Mouse (Mus musculus) lung, postnatal 0 days (tissue): ENCODE data around the gene Dbf4. TPM values are rescaled to one million over a fixed set of nuclear protein-coding genes. Genes with fewer than 3 reads are reported as not detected.

ENCODE experiments used
- ATAC-seq: fragments of 200-750 bp; cut with Nextera tagmentation; 2 replicates; pipeline ENCODE4 v1.8.0; 2017; ENCODE audit warnings: moderate library complexity
- DNase-seq: peaks from one replicate; pipeline ENCODE4 v3.0.0-alpha.2; 2016; ENCODE audit warnings: low spot score
- H3K27ac ChIP-seq: fragments of 300-500 bp; sonication (generic); 2 replicates; pipeline ENCODE4 v1.5.1; 2014; ENCODE audit warnings: antibody characterized with exemption, mild to moderate bottlenecking, low read length, mixed read lengths
- H3K27me3 ChIP-seq: fragments of 300-500 bp; sonication (generic); replicated peaks from 2 replicates; pipeline ENCODE4 v1.6.1; 2014; ENCODE audit warnings: low read length, mixed read lengths; ENCODE audit not compliant: insufficient read depth
- H3K36me3 ChIP-seq: fragments of 300-500 bp; sonication (generic); 2 replicates; pipeline ENCODE4 v1.6.1; 2014; ENCODE audit warnings: low read length, mixed read lengths; ENCODE audit not compliant: insufficient read depth
- H3K4me1 ChIP-seq: fragments of 300-500 bp; sonication (generic); 2 replicates; pipeline ENCODE4 v1.6.1; 2014; ENCODE audit warnings: antibody characterized with exemption, low read depth, low read length, mixed read lengths; ENCODE audit not compliant: insufficient read depth
- H3K4me2 ChIP-seq: fragments of 300-500 bp; sonication (generic); replicated peaks from 2 replicates; pipeline ENCODE4 v1.6.1; 2014; ENCODE audit warnings: low read depth, mild to moderate bottlenecking, low read length, moderate library complexity, mixed read lengths
- H3K4me3 ChIP-seq: fragments of 300-500 bp; sonication (generic); 2 replicates; pipeline ENCODE4 v1.5.1; 2014; ENCODE audit warnings: low read depth, low read length
- H3K9ac ChIP-seq: fragments of 300-500 bp; sonication (generic); replicated peaks from 2 replicates; pipeline ENCODE4 v1.6.1; 2014; ENCODE audit warnings: low read depth, mild to moderate bottlenecking
- H3K9me3 ChIP-seq: fragments of 300-500 bp; sonication (generic); 2 replicates; pipeline ENCODE4 v1.6.1; 2016; ENCODE audit warnings: low read length, mixed read lengths
- CTCF ChIP-seq: IDR thresholded peaks from 2 replicates; pipeline ENCODE4 v1.5.1; 2016; ENCODE audit warnings: antibody characterized with exemption, mild to moderate bottlenecking
- EP300 ChIP-seq: IDR thresholded peaks from 2 replicates; pipeline ENCODE4 v1.6.1; 2016; ENCODE audit warnings: antibody characterized with exemption, mild to moderate bottlenecking, control low read depth
- WGBS: fragments of 180-500 bp; shearing (Covaris S2); extraction: QIAGEN DNeasy Blood & Tissue Kit; methylation state at CpG from one replicate; pipeline ENCODE4 v1.1.7; 2014; 5-methylcytosine and 5-hydroxymethylcytosine counted together
- polyA plus RNA-seq: library from polyadenylated mRNA; unstranded; fragments of >200 nt; fragmentation: Nextera tagmentation; extraction: Ambion mirVana; gene quantifications from 2 replicates; pipeline ENCODE4 v1.2.1, GENCODE M21; 2015

Dbf4 gene
- 10.5 and 10.8 TPM in 2 replicates for polyA plus RNA-seq

DNA sequence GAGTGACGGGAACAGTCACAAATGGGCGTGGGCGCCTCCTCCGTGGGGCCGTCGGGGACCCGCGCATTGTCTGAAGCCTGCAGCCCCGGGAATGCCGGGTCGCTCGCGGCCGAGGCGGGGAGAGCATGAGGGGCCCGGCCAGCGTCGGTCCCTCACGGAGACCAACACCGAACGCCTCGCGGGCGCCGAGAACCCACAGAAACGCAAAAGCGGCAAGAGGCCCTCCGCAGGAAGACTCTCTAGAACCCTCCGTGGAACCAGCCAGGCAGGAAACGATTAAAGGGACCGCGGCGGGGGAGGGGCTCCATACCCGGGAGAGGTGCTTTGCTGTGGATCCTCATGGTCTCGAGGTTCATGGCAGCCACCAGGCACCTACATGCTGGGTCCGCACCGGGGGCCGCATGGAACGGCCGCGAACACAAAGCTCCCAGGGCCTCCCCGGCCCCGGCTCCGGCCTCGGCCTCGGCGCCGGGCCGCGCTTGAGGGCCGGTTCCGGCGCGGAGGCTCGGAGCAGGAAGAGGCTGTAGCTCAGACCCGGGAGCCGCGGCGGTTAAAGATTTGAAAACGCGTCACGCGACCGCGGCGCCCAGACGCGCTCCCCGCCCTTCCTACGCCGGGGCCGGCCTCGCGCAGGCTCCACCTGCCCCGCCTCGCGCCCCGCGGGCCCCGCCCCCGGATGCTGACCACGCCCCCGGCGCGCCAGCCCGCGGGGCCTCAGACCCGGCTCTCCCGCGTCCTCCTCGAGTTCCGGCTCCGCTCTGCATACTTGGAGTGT is at the start of gene Dbf4, which contains the start of gene Slc25a40:
TSS of gene Dbf4 (minus strand) at position 560 of the 775 bp plus-strand sequence.
TSS of gene Slc25a40 (plus strand) at position 694 of the 775 bp plus-strand sequence.
- Histone ChIP-seq H3K36me3 (no peaks in the 10 kb centered on the region; the same call in 1 of the 2 replicates), H3K9me3 (no peaks in the 10 kb centered on the region), H3K4me1 (peaks cover 3% of the 10 kb centered on the region; the same call in 1 of the 2 replicates), H3K4me2 (peak within 1 kb of the TSS; percentile 94), H3K9ac (peak within 1 kb of the TSS; percentile 81), H3K27ac (peak within 1 kb of the TSS; percentile 86), H3K27me3 (no peaks in the 10 kb centered on the region), H3K4me3 (peak within 1 kb of the TSS; percentile 88)
- TF ChIP-seq CTCF (no peak), EP300 (no peak)
- peak; percentile 95 for DNase-seq
- 2% methylated on average over 65 of the region's 93 CpGs for WGBS
- ATAC-seq = peak; percentile 98

DNA sequence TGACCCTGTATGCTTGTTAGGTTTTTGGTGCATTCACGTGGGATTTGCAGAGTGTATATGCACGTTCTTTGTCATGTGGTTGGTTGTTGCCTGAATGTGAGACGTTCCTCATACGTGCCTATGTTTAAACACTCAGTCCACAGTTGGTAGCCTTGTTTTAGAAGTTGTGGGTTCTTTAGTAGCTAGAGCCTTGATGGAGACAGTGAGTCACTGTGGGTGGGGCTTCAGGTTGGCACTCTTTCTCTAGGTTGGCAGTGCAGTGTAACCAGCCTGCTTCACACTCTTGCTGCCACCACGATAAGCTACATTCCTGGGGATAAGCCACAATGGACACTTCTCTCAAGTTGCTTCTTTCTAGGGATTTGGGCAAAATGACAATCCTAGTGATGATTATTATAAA is 34.0 kb upstream of the Dbf4 start:
- no peak for DNase-seq
- Histone ChIP-seq H3K4me1 (no peaks in the 10 kb centered on the region), H3K9ac (no peak overlapping the region), H3K9me3 (no peaks in the 10 kb centered on the region), H3K27me3 (no peaks in the 10 kb centered on the region), H3K36me3 (no peaks in the 10 kb centered on the region), H3K4me3 (no peak overlapping the region), H3K4me2 (no peak overlapping the region), H3K27ac (no peak overlapping the region)
- no peak for TF ChIP-seq CTCF
- no peak for TF ChIP-seq EP300
- WGBS = 77% methylated on average over 5 of the region's 5 CpGs
- no peak for ATAC-seq

DNA sequence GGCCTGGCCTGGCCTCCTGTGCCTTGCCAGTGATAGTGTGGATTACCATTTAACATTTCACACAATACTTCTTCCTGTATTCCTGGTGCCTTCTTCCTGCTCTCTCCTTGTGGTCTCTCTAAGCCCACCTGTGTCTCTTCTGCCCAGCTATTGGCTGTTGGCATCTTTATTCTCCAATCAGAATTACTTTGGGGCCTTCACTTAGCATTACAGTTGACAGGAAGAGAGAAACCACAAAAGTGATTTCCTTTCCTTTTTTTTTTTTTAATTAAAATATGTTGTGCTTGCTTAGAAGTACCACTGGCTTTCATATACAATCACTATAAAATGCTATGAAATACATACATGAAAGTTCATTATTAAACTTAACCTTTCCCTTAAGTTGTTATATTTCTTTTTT is 33.0 kb upstream of the Dbf4 start:
- Histone ChIP-seq H3K9ac (no peak overlapping the region), H3K4me3 (no peak overlapping the region), H3K36me3 (no peaks in the 10 kb centered on the region), H3K27ac (no peak overlapping the region), H3K4me1 (no peaks in the 10 kb centered on the region), H3K4me2 (no peak overlapping the region), H3K27me3 (no peaks in the 10 kb centered on the region), H3K9me3 (no peaks in the 10 kb centered on the region)
- ATAC-seq (no peak), DNase-seq (no peak)
- no peak for TF ChIP-seq CTCF
- no peak for TF ChIP-seq EP300

DNA sequence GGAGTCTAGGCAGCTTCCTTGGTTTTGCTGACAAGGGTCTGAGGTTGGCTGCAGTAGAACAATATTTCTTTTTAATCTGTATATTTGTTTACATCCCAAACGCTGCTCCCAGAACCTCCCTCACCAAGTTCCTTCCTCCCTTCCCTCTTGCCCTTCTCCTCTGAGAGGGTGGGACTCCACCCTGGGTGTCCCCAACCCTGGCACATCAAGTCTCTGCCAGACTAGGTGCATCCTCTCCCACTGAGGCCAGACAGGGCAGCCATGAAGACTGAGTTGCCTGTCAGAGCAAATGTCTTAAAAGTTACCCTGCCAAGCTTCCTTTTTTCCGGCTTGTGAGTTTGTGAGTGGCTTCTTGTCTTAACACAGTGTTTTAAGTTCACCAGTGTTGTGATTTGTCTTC is 16.6 kb upstream of the Dbf4 start:
- no peaks in the 10 kb centered on the region for H3K9me3 ChIP-seq
- no peaks in the 10 kb centered on the region for H3K27me3 ChIP-seq
- 57% methylated on average over 2 of the region's 2 CpGs for WGBS
- no peak overlapping the region for H3K4me2 ChIP-seq
- no peaks in the 10 kb centered on the region for H3K4me1 ChIP-seq
- H3K4me3 ChIP-seq = no peak overlapping the region
- H3K36me3 ChIP-seq = no peaks in the 10 kb centered on the region
- no peak for TF ChIP-seq EP300
- no peak for TF ChIP-seq CTCF
- H3K9ac ChIP-seq = no peak overlapping the region
- H3K27ac ChIP-seq = no peak overlapping the region
- no peak for ATAC-seq
- no peak for DNase-seq

DNA sequence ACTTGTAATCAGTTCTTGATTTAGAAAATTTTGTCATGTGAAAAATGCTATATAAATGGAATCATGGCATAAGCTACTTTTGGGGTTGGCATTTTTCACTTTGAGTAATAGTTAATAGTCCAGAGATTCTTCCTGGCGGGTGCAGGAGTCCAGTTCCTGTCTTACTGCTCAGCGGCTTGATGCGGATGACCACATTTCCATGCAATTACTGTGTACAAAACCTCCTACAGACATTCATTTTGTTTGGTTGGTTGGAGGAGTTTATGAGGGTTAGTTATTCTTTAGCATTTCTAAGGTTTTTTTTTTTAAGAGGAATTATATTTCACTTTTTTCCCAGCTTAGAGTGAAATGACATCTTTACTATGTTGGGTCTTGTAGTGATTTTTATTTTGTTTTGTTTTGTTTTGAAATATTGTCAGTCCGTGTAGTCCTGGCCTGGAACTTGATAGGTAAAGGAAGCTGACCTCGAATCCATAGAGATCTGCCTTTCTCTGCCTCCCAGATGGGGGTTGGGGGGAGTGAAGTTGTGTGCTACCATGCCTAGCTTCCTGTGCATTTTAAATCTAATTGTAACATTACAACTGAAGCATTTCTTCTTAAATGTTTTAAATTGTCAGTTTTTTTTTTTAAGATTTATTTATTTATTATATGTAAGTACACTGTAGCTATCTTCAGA is 15.1 kb upstream of the Dbf4 start:
- no peaks in the 10 kb centered on the region for H3K27me3 ChIP-seq
- no peak overlapping the region for H3K4me2 ChIP-seq
- H3K9me3 ChIP-seq = no peaks in the 10 kb centered on the region
- DNase-seq (no peak), ATAC-seq (no peak)
- no peaks in the 10 kb centered on the region for H3K36me3 ChIP-seq
- no peak overlapping the region for H3K9ac ChIP-seq
- H3K27ac ChIP-seq = no peak overlapping the region
- no peak overlapping the region for H3K4me3 ChIP-seq
- H3K4me1 ChIP-seq = no peaks in the 10 kb centered on the region
- TF ChIP-seq EP300 (no peak), CTCF (no peak)
- WGBS = 93% methylated on average over 5 of the region's 5 CpGs

DNA sequence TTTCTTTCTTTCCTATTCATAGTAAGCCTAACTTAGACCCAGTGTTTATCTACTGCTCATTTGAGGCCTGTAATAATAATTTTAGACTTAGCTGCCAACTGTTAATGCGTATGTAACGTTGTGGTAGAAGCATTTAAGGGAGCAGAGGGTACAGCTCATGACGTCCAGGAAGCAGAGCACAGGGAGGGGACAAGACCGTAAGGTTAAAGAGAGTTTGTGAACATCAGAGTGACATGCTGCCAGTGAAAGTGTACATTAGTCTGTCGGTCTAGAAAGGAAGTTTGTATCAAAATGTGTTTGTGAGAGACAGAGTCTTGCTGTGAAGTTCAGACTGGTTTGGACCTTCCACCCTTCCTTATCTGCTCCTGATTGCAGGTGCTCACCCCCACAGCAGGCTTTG is 3.4 kb upstream of the Dbf4 start:
- no peaks in the 10 kb centered on the region for H3K9me3 ChIP-seq
- no peaks in the 10 kb centered on the region; the same call in 1 of the 2 replicates for H3K36me3 ChIP-seq
- H3K4me3 ChIP-seq = no peak overlapping the region
- WGBS = 51% methylated on average over 5 of the region's 5 CpGs
- TF ChIP-seq CTCF = no peak
- no peak for TF ChIP-seq EP300
- no peak overlapping the region for H3K27ac ChIP-seq
- no peaks in the 10 kb centered on the region for H3K27me3 ChIP-seq
- ATAC-seq (no peak), DNase-seq (no peak)
- H3K9ac ChIP-seq = no peak overlapping the region
- H3K4me2 ChIP-seq = no peak overlapping the region
- H3K4me1 ChIP-seq = peaks cover 3% of the 10 kb centered on the region; the same call in 1 of the 2 replicates
